Mouse (Mus musculus) forebrain, postnatal 0 days (tissue): ENCODE measurements at regions not wholly inside any gene's neighbourhood (a gene's known extent, or its start where the extent isn't known, plus 50 kb on each side); places are given as distances from the start of the nearest gene placed in this dataset.
A peak's percentile ranks its signal among the peaks of the same experiment; 100 is the strongest.

Experiments used
- ATAC-seq: fragments of 200-750 bp; cut with Nextera tagmentation; 2 replicates; pipeline ENCODE4 v1.8.0; 2017; ENCODE audit warnings: mild to moderate bottlenecking, moderate library complexity
- DNase-seq: peaks from one replicate; pipeline ENCODE4 v3.0.0-alpha.2; 2015
- H3K27ac ChIP-seq: fragments of 300-500 bp; sonication (generic); 2 replicates; pipeline ENCODE4 v1.5.1; 2014; ENCODE audit warnings: low read depth, mild to moderate bottlenecking, antibody characterized with exemption, low read length, moderate library complexity, mixed read lengths
- H3K27me3 ChIP-seq: fragments of 300-500 bp; sonication (generic); 2 replicates; pipeline ENCODE4 v1.6.1; 2014; ENCODE audit warnings: mild to moderate bottlenecking, low read length, mixed read lengths; ENCODE audit not compliant: insufficient read depth
- H3K36me3 ChIP-seq: fragments of 300-500 bp; sonication (generic); 2 replicates; pipeline ENCODE4 v1.6.1; 2014; ENCODE audit warnings: mild to moderate bottlenecking, moderate library complexity; ENCODE audit not compliant: insufficient read depth
- H3K4me1 ChIP-seq: fragments of 300-500 bp; sonication (generic); 2 replicates; pipeline ENCODE4 v1.6.1; 2014; ENCODE audit warnings: antibody characterized with exemption; ENCODE audit not compliant: insufficient read depth
- H3K4me2 ChIP-seq: fragments of 300-500 bp; sonication (generic); 2 replicates; pipeline ENCODE4 v1.6.1; 2014; ENCODE audit warnings: low read depth, mild to moderate bottlenecking, moderate library complexity
- H3K4me3 ChIP-seq: fragments of 300-500 bp; sonication (generic); 2 replicates; pipeline ENCODE4 v1.5.1; 2014; ENCODE audit warnings: low read depth, low read length, mixed read lengths
- H3K9ac ChIP-seq: fragments of 300-500 bp; sonication (generic); 2 replicates; pipeline ENCODE4 v1.6.1; 2014; ENCODE audit warnings: mild to moderate bottlenecking
- H3K9me3 ChIP-seq: fragments of 300-500 bp; sonication (generic); 2 replicates; pipeline ENCODE4 v1.6.1; 2016; ENCODE audit warnings: low read length
- CTCF ChIP-seq: sonication (generic); IDR thresholded peaks from 2 replicates; pipeline ENCODE4 v1.5.1; 2016; ENCODE audit warnings: antibody characterized with exemption, control low read depth, low read depth
- WGBS: fragments of 180-500 bp; shearing (Covaris S2); extraction: QIAGEN DNeasy Blood & Tissue Kit; methylation state at CpG from one replicate; pipeline ENCODE4 v1.1.7; 2014; 5-methylcytosine and 5-hydroxymethylcytosine counted together

GRCm38 (mm10) chr2:117438586-117439371, 96.0 kb upstream of the Rasgrp1 start:
- Histone ChIP-seq H3K36me3 (no peaks in the 10 kb centered on the region), H3K27ac (no peak overlapping the region; the same call in 1 of the 2 replicates), H3K4me3 (no peak overlapping the region), H3K9me3 (no peaks in the 10 kb centered on the region), H3K27me3 (no peaks in the 10 kb centered on the region), H3K9ac (no peak overlapping the region), H3K4me2 (no peak overlapping the region), H3K4me1 (no peaks in the 10 kb centered on the region)
- WGBS: 59% methylated on average over 8 of the region's 8 CpGs
- peak; percentile 99 for TF ChIP-seq CTCF
- DNase-seq: peak; percentile 91
- peak; percentile 94 for ATAC-seq

DNA sequence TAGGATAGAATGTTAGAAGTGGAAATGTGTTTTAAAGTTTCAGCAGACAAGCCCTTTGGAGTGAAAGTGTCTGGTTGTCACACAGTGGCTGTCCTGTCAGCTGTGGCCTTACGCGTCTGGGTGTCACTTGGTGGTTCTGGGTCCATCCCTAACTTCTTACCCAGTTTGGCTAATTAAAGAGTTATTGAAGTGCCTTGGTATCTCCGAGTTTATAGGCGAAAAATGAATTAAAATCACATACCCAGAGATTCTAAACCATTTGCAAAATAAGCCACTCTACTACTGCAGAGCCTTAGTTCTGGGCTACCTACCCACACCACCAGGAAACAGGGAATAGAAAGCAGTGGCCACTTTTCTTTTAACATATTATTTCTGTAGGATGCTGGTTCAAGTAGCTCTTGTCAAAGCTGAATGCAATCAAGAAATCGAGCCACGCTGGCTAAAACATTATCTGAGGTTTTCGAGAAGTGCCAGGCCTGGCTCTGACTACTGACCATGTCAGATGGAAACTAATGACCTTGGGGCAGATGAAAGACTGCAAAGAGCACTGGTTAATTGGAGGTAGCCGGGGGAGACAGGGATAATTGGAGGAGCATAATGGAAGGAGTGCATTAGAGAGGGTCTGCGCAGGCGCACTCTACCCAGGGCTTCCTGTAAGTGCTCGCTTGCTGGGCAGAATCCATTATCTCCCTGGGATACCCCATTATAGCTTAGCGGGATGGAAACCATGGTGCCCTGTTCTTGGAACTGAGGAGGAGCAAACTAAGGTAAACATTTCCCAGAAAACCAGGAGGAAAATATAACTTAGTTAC, 96.8 kb upstream of the Rasgrp1 start:
- ATAC-seq: peak; percentile 69
- Histone ChIP-seq H3K27ac (no peak overlapping the region), H3K4me1 (no peaks in the 10 kb centered on the region), H3K27me3 (no peaks in the 10 kb centered on the region), H3K9ac (no peak overlapping the region), H3K4me2 (peak overlapping the region; percentile 39), H3K9me3 (no peaks in the 10 kb centered on the region), H3K4me3 (peak overlapping the region; percentile 11), H3K36me3 (no peaks in the 10 kb centered on the region)
- WGBS: 26% methylated on average over 12 of the region's 12 CpGs
- peak; percentile 69 for DNase-seq
- no peak for TF ChIP-seq CTCF

- Histone ChIP-seq H3K36me3 (no peaks in the 10 kb centered on the region), H3K4me3 (no peak overlapping the region), H3K9me3 (no peaks in the 10 kb centered on the region), H3K4me2 (no peak overlapping the region), H3K4me1 (no peaks in the 10 kb centered on the region), H3K27me3 (no peaks in the 10 kb centered on the region), H3K27ac (no peak overlapping the region), H3K9ac (no peak overlapping the region)
- 86% methylated on average over 7 of the region's 7 CpGs for WGBS
- ATAC-seq: no peak
- no peak for DNase-seq
- TF ChIP-seq CTCF: no peak
These were observed 98.0 kb upstream of the Rasgrp1 start for GRCm38 (mm10) chr2:117440801-117441281.

DNA sequence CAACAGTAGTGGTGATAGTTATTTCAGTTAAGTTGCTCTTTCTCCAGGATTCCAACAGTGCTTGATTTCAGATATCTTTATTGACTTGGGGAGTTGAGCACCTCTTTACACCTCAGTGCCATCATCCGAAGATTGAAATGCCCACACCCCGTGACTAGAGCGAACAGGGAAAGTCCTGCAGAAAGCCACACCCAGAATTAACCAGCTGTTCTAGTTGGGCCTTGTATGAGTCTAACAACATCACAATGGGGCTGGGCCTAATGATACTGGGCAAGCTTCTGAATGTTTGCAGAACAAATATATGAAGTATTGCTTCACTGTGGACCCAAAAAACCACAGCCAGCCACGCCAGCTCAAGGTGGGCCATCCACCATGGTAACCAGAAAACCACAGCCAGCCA, 100.1 kb upstream of the Rasgrp1 start:
- ATAC-seq (no peak), DNase-seq (no peak)
- Histone ChIP-seq H3K27ac (no peak overlapping the region), H3K36me3 (no peaks in the 10 kb centered on the region), H3K4me2 (no peak overlapping the region), H3K9me3 (no peaks in the 10 kb centered on the region), H3K27me3 (no peaks in the 10 kb centered on the region), H3K4me1 (no peaks in the 10 kb centered on the region), H3K9ac (no peak overlapping the region), H3K4me3 (no peak overlapping the region)
- 85% methylated on average over 4 of the region's 4 CpGs for WGBS
- no peak for TF ChIP-seq CTCF

GRCm38 (mm10) chr2:117444671-117445070, 101.9 kb upstream of the Rasgrp1 start:
- no peaks in the 10 kb centered on the region for H3K36me3 ChIP-seq
- no peak for DNase-seq

GRCm38 (mm10) chr2:117446876-117447275, 104.1 kb upstream of the Rasgrp1 start:
- 91% methylated on average over 4 of the region's 4 CpGs for WGBS
- H3K27me3 ChIP-seq: no peaks in the 10 kb centered on the region
- ATAC-seq: no peak
- no peak overlapping the region for H3K9ac ChIP-seq
- H3K27ac ChIP-seq: no peak overlapping the region
- H3K4me1 ChIP-seq: no peaks in the 10 kb centered on the region
- H3K9me3 ChIP-seq: no peaks in the 10 kb centered on the region
- no peak overlapping the region for H3K4me3 ChIP-seq
- H3K4me2 ChIP-seq: no peak overlapping the region
- TF ChIP-seq CTCF: no peak
- DNase-seq: no peak
- no peaks in the 10 kb centered on the region for H3K36me3 ChIP-seq

More at GRCm38 (mm10) chr2:117444671-117445070, 101.9 kb upstream of the Rasgrp1 start:
- no peaks in the 10 kb centered on the region for H3K4me1 ChIP-seq
- no peak overlapping the region for H3K4me2 ChIP-seq
- no peaks in the 10 kb centered on the region for H3K27me3 ChIP-seq
- ATAC-seq: no peak
- H3K4me3 ChIP-seq: no peak overlapping the region
- no peaks in the 10 kb centered on the region for H3K9me3 ChIP-seq
- WGBS: 21% methylated on average over 5 of the region's 5 CpGs
- H3K27ac ChIP-seq: no peak overlapping the region
- no peak overlapping the region for H3K9ac ChIP-seq
- peak; percentile 55 for TF ChIP-seq CTCF
